Mouse (Mus musculus): Measurements from ENCODE around the gene Ckm. TPM values are rescaled to one million over a fixed set of nuclear protein-coding genes. Genes with fewer than 3 reads are reported as not detected.

The Ckm gene
- polyA plus RNA-seq, 1 experiment from 2014 or later: not detected

DNA sequence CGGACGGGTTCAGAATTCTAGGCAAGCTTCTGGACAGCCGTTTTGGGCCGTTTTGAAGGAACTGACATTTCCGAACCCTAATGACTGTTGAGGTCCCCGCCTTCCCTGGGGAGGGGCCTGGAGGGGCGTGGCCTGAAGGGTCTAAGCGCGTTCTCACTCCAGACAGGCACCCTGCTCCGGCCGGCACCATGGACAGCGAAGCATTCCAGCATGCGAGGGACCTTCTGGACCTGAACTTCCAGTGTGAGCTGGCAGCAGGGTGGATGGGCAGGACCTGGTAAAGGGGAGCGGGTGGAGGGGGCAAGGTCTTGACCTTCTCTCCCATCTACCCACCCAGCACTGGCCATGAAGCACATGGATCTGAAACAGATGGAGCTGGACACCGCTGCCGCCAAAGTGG, 36.2 kb upstream of the Ckm start:
- Histone ChIP-seq H3K27ac (no peak overlapping the region), H3K9me3 (replicated peaks) (no peaks in the 10 kb centered on the region), H3K4me3 (no peak overlapping the region), H3K4me1 (peaks cover 15% of the 10 kb centered on the region), H3K27me3 (ENCODE audit: low read depth, poor library complexity, severe bottlenecking) (peaks cover 38% of the 10 kb centered on the region), H3K36me3 (no peaks in the 10 kb centered on the region)
- 15% methylated on average over 16 of the region's 16 CpGs for WGBS
- peak; percentile 71 for DNase-seq (ENCODE audit: low spot score)

DNA sequence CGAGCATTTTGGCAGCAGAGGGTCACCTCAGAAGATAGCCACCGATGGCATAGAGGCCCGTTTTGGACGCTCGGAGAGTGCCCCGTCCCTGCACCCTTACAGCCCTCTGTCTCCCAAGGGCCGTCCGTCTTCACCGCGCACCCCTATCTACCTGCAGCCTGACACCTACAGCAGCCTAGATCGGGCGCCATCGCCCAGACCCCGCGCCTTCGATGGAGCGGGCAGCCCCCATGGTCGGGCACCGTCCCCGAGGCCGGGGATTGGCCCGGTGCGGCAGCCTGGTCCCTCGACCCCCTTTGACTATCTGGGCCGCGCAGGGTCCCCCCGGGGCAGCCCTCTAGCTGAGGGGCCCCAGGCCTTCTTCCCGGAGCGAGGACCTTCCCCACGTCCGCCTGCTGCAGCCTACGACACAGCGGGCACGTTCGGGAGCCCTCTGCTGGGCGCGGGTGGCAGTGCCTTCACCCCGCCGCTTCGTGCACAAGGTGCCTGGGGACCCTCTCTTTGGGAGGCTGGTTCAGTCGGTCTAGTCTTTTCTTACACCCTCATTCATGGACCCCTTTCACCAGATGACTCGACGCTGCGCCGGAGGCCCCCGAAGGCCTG, 34.7 kb upstream of the Ckm start:
- 0 out of 2 replicates have a peak overlapping the region, but pooled peaks have one; percentile 59 for H3K27ac ChIP-seq
- whole genome bisulfite sequencing: 11% methylated on average over 46 of the region's 46 CpGs
- H3K9me3 ChIP-seq (replicated peaks): no peaks in the 10 kb centered on the region
- peaks cover 27% of the 10 kb centered on the region for H3K27me3 ChIP-seq (ENCODE audit: low read depth, poor library complexity, severe bottlenecking)
- H3K36me3 ChIP-seq: no peaks in the 10 kb centered on the region
- peak overlapping the region; percentile 54 for H3K4me3 ChIP-seq
- DNase-seq (ENCODE audit: low spot score): peak; percentile 84
- H3K4me1 ChIP-seq: peaks cover 15% of the 10 kb centered on the region

DNA sequence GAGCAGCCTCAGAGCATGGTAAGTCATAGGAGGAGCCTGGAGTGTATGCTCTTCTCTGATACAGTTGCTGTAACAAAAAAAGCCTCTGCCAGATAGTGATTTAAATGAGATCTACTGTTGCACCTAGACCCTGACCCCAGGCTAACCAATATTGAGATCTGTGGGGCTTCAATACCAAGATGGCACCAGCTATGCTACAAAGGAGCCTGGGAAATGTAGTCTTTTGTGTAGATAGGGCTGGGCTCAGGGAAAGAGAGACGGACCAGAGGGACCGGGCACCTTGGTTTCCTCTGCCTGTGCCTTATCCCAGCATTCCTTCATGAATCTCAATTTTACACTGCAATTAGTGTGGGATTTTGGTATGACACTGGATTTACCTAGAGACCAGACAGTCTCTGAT, 31.2 kb upstream of the Ckm start:
- Histone ChIP-seq H3K4me1 (peaks cover 13% of the 10 kb centered on the region), H3K36me3 (peaks cover 16% of the 10 kb centered on the region), H3K27me3 (ENCODE audit: low read depth, poor library complexity, severe bottlenecking) (peaks cover 23% of the 10 kb centered on the region), H3K9me3 (replicated peaks) (no peaks in the 10 kb centered on the region), H3K4me3 (no peak overlapping the region), H3K27ac (no peak overlapping the region)
- no peak for DNase-seq (ENCODE audit: low spot score)
- WGBS: 90% methylated on average over 2 of the region's 2 CpGs

DNA sequence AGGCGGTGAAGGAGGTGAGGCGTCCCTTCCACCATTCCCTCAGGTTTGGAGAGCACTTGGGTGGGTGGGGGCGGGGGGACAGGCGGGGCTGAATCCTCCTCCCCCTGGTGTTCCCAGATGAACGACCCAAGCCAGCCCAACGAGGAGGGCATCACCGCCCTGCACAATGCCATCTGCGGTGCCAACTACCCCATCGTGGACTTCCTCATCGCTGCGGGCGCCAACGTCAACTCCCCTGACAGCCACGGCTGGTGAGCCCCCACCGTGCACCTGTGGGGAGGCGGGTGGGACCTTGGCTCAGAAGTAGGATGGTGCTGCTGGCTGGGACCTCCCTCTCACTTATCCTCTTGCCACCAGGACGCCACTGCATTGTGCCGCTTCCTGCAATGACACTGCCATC, 29.2 kb upstream of the Ckm start:
- Histone ChIP-seq H3K4me3 (no peak overlapping the region), H3K36me3 (peaks cover 16% of the 10 kb centered on the region), H3K27ac (no peak overlapping the region), H3K4me1 (no peaks in the 10 kb centered on the region), H3K9me3 (replicated peaks) (no peaks in the 10 kb centered on the region), H3K27me3 (ENCODE audit: low read depth, poor library complexity, severe bottlenecking) (peaks cover 3% of the 10 kb centered on the region)
- WGBS: 75% methylated on average over 18 of the region's 18 CpGs
- no peak for DNase-seq (ENCODE audit: low spot score)

DNA sequence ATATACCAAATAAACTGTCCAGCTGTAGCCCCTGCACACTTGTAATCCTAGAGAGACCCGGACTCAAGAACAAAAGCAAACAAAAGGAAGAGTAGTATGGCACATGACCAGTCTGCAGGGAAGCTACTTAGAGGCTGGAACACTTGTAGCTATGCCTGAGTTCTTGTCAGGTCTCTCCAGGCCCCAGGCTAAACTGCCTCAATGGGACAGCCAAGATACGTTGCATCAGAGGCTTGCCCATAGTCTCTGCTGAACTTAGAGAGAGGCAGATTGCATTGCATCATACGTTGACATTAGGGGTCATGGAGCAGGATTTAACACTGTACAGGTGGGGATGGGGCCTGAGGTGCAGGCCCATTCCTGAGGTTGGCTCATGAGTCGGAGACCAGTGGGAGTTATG, 28.6 kb upstream of the Ckm start:
- 87% methylated on average over 4 of the region's 4 CpGs for WGBS
- no peak for DNase-seq (ENCODE audit: low spot score)
- H3K9me3 ChIP-seq (replicated peaks): no peaks in the 10 kb centered on the region
- H3K4me1 ChIP-seq: no peaks in the 10 kb centered on the region
- peaks cover 16% of the 10 kb centered on the region for H3K36me3 ChIP-seq
- no peak overlapping the region for H3K4me3 ChIP-seq
- no peak overlapping the region for H3K27ac ChIP-seq
- no peaks in the 10 kb centered on the region for H3K27me3 ChIP-seq (ENCODE audit: low read depth, poor library complexity, severe bottlenecking)

DNA sequence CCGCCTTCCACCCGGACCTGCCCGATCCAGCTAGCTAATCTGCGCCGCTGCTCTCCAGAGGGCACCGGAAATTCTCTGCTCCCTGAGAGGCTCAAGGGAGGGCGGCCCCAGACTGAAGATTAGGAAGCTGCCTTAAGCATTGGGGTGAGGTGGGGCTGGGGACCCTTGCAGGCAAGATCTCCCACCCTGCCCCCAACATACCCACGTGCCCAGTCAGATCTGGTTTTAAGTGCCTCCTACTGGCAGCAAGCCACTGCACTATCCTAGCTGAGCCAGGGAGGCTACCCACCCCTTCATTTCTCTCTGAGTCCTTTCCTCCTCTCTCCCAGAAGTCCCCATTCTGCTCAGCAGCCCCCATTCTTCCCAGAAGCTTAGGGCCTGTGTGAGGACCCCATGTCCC, 26.5 kb upstream of the Ckm start:
- H3K4me3 ChIP-seq: no peak overlapping the region
- no peak overlapping the region for H3K27ac ChIP-seq
- H3K36me3 ChIP-seq: peaks cover 16% of the 10 kb centered on the region
- peaks cover 6% of the 10 kb centered on the region for H3K4me1 ChIP-seq
- no peak for DNase-seq (ENCODE audit: low spot score)
- no peaks in the 10 kb centered on the region for H3K27me3 ChIP-seq (ENCODE audit: low read depth, poor library complexity, severe bottlenecking)
- 67% methylated on average over 8 of the region's 8 CpGs for WGBS
- H3K9me3 ChIP-seq (replicated peaks): no peaks in the 10 kb centered on the region

DNA sequence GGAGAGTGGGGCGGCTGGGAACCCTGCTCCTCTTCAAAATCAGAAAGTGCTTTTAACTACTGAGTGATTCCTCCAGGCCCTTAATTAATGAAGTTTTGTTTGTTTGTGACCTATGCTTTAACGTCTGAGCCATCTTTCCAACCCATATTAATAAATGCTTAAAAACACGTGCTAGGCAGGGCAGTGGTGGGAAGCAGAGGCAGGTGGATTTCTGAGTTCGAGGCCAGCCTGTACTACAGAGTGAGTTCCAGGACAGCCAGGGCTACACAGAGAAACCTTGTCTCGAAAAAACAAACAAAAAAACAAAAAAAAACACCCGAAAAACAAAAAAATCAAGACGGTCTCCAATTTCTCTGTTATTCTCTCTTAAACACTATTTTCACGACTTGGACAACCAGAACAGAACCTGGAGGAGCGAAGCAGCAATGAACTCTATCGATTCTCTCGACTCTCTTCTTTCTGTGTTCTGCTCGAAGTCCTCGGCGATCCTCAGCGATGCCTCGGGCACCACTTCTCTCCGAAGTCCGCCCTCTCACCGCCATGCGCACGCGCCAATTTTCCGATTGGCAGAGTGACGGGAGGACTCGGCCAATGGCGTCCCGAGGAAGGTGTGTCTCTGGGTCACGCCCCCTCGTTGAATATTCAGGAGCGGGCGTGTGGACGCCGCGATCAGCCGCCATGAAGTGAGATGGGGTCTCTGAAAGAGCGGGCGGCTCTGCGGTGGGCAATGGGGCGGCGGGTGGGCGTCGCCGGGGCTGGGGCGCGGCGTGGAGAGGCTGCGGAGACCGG, 23.0 kb upstream of the Ckm start, which contains the start of gene Ercc2:
Ercc2 (plus strand) TSS at position 634 of the 789 bp plus-strand sequence.
- Histone ChIP-seq H3K4me1 (peaks cover 14% of the 10 kb centered on the region), H3K4me3 (peak within 1 kb of the TSS; percentile 95), H3K36me3 (peaks cover 39% of the 10 kb centered on the region), H3K27ac (peak within 1 kb of the TSS; percentile 81), H3K27me3 (ENCODE audit: low read depth, poor library complexity, severe bottlenecking) (no peaks in the 10 kb centered on the region), H3K9me3 (replicated peaks) (no peaks in the 10 kb centered on the region)
- WGBS: 7% methylated on average over 48 of the region's 48 CpGs
- peak; percentile 99 for DNase-seq (ENCODE audit: low spot score)

DNA sequence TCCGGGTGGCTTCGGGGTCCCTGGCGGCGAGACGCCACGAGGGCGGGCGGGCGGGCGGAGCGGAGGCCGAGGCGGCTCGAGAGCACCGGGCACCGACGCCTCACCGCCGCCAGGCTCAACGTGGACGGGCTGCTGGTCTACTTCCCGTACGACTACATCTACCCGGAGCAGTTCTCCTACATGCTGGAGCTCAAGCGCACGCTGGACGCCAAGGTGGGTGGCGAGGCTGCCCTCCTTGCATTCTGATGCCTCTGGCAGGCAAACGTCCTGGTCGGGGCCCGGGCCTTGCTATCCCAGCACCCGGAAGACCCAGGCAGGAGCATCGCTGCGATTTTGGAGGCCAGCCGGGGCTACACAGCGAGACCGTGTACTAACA, 22.4 kb upstream of the Ckm start:
- H3K4me1 ChIP-seq: peaks cover 14% of the 10 kb centered on the region
- peak overlapping the region; percentile 81 for H3K27ac ChIP-seq
- no peaks in the 10 kb centered on the region for H3K27me3 ChIP-seq (ENCODE audit: low read depth, poor library complexity, severe bottlenecking)
- under 1% methylated on average over 37 of the region's 37 CpGs for WGBS
- DNase-seq (ENCODE audit: low spot score): no peak
- no peaks in the 10 kb centered on the region for H3K9me3 ChIP-seq (replicated peaks)
- H3K36me3 ChIP-seq: peaks cover 45% of the 10 kb centered on the region
- H3K4me3 ChIP-seq: peak overlapping the region; percentile 95

DNA sequence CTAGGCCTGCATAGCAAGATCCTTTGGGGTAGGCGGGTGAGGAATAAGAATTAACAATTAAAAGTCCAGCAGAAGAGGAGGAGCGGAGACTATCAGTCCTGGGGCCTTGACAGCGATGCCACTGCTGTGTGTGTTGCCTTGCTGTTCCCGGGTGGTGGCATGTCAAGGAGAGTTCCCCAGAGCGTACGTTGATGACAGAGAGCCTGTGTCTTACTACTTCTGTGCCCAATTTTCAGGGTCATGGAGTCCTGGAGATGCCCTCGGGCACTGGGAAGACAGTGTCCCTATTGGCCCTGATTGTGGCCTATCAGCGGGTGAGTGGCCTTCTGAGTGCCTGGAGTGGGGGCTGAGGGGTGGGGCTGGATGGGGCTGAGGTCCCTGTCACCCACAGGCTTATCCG, 20.9 kb upstream of the Ckm start:
- H3K4me3 ChIP-seq: peak overlapping the region; percentile 95
- no peak overlapping the region for H3K27ac ChIP-seq
- H3K9me3 ChIP-seq (replicated peaks): no peaks in the 10 kb centered on the region
- peaks cover 14% of the 10 kb centered on the region for H3K4me1 ChIP-seq
- peaks cover 52% of the 10 kb centered on the region for H3K36me3 ChIP-seq
- WGBS: 87% methylated on average over 9 of the region's 9 CpGs
- DNase-seq (ENCODE audit: low spot score): no peak
- no peaks in the 10 kb centered on the region for H3K27me3 ChIP-seq (ENCODE audit: low read depth, poor library complexity, severe bottlenecking)

DNA sequence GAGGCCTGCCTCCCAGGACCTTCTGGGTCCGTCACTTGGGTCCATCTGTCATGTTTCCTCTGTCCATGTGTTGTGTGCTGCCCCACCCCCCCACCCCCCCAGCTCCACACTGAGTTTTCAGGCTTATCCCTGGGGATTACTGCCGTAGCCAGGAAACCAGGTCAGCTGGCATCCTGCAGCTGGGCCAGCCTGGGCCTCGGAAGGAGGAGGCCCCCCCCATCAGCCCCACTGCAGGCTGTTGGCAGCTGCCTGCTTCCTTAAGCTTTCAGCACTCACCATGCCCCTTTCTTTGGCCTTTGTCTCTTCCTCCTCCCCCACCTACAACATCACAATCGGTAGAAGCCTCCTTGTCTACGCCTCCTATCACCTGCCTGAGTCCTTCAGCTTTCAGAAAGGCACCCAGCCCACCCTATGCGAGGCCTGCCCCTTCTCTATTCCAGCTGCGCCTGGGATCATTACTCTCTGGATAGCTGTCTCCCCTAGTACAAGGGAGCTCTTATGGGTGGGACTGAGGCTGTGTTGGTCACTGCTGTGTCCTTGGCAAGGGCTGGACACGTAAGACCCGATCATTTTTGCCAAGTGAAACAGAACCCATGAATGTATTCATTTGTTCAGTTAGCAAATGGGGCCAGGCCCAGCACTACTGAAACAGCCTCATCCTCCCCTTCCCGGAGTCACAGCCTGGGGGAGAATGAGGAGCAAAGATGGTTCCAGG, 15.7 kb upstream of the Ckm start:
- Histone ChIP-seq H3K9me3 (replicated peaks) (no peaks in the 10 kb centered on the region), H3K36me3 (peaks cover 99% of the 10 kb centered on the region)
- no peak for DNase-seq (ENCODE audit: low spot score)

DNA sequence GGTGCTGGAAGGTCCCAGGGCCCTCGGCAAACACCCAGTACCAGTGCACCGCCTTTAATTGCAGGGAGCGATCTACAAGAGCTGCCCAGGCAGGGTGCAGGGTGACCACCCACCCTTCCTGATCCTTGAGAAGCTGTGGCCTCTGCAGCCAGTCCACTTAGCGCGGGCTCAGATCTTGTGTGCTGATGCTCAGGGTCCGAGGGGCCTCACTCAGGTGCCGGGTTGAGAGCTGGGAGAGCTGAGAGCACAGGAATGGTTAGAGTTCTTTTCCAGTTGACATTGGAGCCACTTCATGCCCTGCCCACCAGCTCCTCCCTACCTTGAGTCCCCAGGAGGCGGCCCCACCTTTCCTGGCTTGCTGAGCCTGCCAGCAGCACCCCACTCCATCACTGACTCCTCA, 10.1 kb upstream of the Ckm start:
- Histone ChIP-seq H3K4me1 (peaks cover 6% of the 10 kb centered on the region), H3K9me3 (replicated peaks) (no peaks in the 10 kb centered on the region), H3K27ac (no peak overlapping the region), H3K36me3 (peaks cover 64% of the 10 kb centered on the region), H3K4me3 (no peak overlapping the region), H3K27me3 (ENCODE audit: low read depth, poor library complexity, severe bottlenecking) (peaks cover 19% of the 10 kb centered on the region)
- DNase-seq (ENCODE audit: low spot score): no peak
- 90% methylated on average over 8 of the region's 8 CpGs for WGBS

More for the DNA sequence above, 15.7 kb upstream of the Ckm start:
- no peaks in the 10 kb centered on the region for H3K27me3 ChIP-seq (ENCODE audit: low read depth, poor library complexity, severe bottlenecking)
- no peaks in the 10 kb centered on the region for H3K4me1 ChIP-seq
- H3K4me3 ChIP-seq: no peak overlapping the region
- 90% methylated on average over 10 of the region's 10 CpGs for WGBS
- H3K27ac ChIP-seq: no peak overlapping the region

DNA sequence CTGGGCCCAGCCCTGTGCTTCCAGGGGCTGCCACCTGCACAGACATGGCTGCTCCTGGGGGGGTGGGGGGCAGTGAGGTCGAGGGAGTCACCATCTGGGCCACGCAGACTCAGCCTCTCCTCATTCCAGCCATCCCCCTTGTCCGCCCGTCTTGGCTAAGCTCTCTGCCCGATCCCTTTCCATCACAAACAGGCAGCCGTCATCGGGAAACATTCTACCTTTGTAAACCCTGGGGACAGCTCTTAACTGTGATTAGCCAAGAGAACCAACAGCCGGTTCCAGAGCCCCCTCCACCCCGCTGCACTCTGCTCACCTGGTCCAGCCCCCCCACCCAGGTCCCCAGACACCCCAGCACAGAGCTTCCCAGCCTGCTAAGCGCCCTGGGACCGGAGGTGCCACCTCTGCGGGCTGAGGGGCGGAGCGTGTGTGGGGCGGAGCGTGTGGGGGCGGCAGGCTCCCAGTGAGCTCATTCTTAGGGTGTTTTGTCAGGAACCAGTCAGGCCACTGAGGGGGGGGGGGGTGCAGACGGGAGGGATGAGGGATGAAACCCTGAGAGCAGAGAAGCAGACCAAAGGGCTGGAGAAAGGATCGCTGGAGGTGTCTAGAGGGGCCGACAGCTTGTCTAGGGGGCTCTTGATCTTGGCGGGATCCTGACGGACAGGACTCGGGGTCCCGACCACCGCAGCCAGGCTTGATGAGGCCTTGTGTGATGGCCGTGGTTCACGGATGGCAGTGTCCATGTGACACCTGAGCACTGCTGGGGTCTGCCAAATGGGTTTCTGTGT, 4.9 kb upstream of the Ckm start:
- DNase-seq (ENCODE audit: low spot score): peak; percentile 62
- H3K4me3 ChIP-seq: peak overlapping the region; percentile 48
- peaks cover 12% of the 10 kb centered on the region for H3K36me3 ChIP-seq
- peaks cover 5% of the 10 kb centered on the region for H3K9me3 ChIP-seq (replicated peaks)
- 4% methylated on average over 27 of the region's 27 CpGs for WGBS
- peaks cover 71% of the 10 kb centered on the region for H3K27me3 ChIP-seq (ENCODE audit: low read depth, poor library complexity, severe bottlenecking)
- H3K27ac ChIP-seq: peak overlapping the region; percentile 46
- H3K4me1 ChIP-seq: peaks cover 20% of the 10 kb centered on the region
